Mouse (Mus musculus): ENCODE data around the gene Ssbp3.

Ssbp3 gene

GRCm38 (mm10) chr4:107058346-107058745 lies 147.8 kb downstream of the Ssbp3 start:
- DNase-seq = no peak

- DNase-seq = no peak
These were observed 148.3 kb downstream of the Ssbp3 start for GRCm38 (mm10) chr4:107058781-107059180.

GRCm38 (mm10) chr4:107061560-107061959 lies 151.1 kb downstream of the Ssbp3 start:
- no peak for DNase-seq

GRCm38 (mm10) chr4:107063214-107063613 lies 152.7 kb downstream of the Ssbp3 start:
- no peak for DNase-seq

GRCm38 (mm10) chr4:107064394-107065098 lies 154.0 kb downstream of the Ssbp3 start:
- DNase-seq = no peak

GRCm38 (mm10) chr4:107066252-107067124 lies 156.0 kb downstream of the Ssbp3 start, which contains the start of the genes Mrpl37 and Cyb5rl:
TSS of gene Mrpl37 (minus strand) at chr4:107066868.
TSS of gene Cyb5rl (plus strand) at chr4:107066988.
- peak; percentile 98 to 99 for DNase-seq

GRCm38 (mm10) chr4:107067151-107067840 lies 156.8 kb downstream of the Ssbp3 start:
- peak in 1 of 2 experiments; percentile 58 for DNase-seq

GRCm38 (mm10) chr4:107072343-107072742 lies 161.8 kb downstream of the Ssbp3 start:
- DNase-seq = no peak

- DNase-seq = no peak
These were observed 165.0 kb downstream of the Ssbp3 start for GRCm38 (mm10) chr4:107075456-107075855.

- no peak for DNase-seq
These were observed 168.4 kb downstream of the Ssbp3 start for GRCm38 (mm10) chr4:107078894-107079293.

- no peak for DNase-seq
These were observed 169.2 kb downstream of the Ssbp3 start for GRCm38 (mm10) chr4:107079716-107080115.

GRCm38 (mm10) chr4:107082185-107082584 lies 171.7 kb downstream of the Ssbp3 start:
- no peak for DNase-seq

GRCm38 (mm10) chr4:107083126-107083525 lies 172.6 kb downstream of the Ssbp3 start:
- no peak for DNase-seq

- DNase-seq = no peak
These were observed 173.8 kb downstream of the Ssbp3 start for GRCm38 (mm10) chr4:107084343-107084742.

- DNase-seq = peak; percentile 49 to 54
These were observed 174.4 kb downstream of the Ssbp3 start for GRCm38 (mm10) chr4:107084858-107085257.

- DNase-seq = no peak
These were observed 181.2 kb downstream of the Ssbp3 start for GRCm38 (mm10) chr4:107091696-107092095.

GRCm38 (mm10) chr4:107094484-107095187 lies 184.1 kb downstream of the Ssbp3 start:
- no peak for DNase-seq

GRCm38 (mm10) chr4:107096043-107096442 lies 185.5 kb downstream of the Ssbp3 start:
- peak; percentile 72 to 79 for DNase-seq

- DNase-seq = no peak
These were observed 186.4 kb downstream of the Ssbp3 start, which contains the start of gene Cdcp2 for GRCm38 (mm10) chr4:107096841-107097373. TSS of gene Cdcp2 (plus strand) at chr4:107096891.

- peak; percentile 41 to 50 for DNase-seq
These were observed 187.4 kb downstream of the Ssbp3 start for GRCm38 (mm10) chr4:107097871-107098270.

GRCm38 (mm10) chr4:107098375-107098774 lies 187.9 kb downstream of the Ssbp3 start:
- no peak for DNase-seq

Data from cerebellum, postnatal 14 days (tissue).